In the genomic region with DNA sequence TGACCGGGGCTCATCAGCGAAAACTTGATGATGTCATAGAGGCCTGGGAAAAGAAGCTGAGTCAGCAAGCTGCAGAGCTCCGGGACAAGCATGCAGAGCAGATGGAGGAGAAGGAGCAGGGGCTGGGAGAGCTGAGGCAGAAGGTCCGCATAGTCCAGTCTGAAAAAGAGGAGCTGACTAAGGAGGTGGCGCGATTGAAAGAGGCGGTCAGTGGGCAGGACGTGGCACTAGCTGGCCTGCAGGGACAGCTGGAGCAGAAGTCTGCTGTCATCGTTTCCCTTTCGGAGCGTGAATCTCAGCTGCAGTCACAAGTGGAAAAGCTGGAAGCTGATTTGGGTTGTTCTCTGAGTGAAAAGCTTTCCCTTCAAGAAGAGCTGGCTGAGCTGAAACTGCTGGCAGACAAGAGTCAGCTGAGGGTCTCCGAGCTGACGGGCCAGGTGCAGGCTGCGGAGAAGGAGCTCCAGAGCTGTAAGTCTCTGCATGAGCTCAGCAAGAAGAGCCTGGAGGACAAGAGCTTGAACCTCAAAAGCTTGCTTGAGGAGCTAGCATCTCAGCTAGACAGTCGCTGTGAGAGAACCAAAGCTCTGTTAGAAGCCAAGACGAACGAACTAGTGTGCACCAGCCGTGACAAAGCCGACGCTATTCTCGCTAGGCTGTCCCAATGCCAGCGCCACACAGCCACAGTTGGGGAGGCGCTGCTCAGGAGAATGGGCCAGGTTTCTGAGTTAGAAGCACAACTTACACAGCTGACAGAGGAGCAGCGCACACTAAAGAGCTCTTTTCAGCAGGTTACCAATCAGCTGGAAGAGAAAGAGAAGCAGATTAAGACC, we compare ENCODE assay signal across 9 mouse cellular contexts. TPM values are rescaled to one million over a fixed set of nuclear protein-coding genes. Genes with fewer than 3 reads are reported as not detected.
DNase-seq lines count a peak whose midpoint lies in the region; ATAC-seq and TF ChIP-seq lines count a peak whose summit lies in the region.
"Had no signal": no experiment of that assay in that cellular context is flagged by ENCODE, and none has a peak within 500 bp of the region (broad histone marks: within the 10 kb centered on the region; RNA-seq: fewer than 3 reads in every experiment).

No protein-coding gene starts in this region.

- H3K27me3 ChIP-seq in hindbrain, embryonic 13.5 days: no peaks in the 10 kb centered on the region
- no peaks in the 10 kb centered on the region for H3K27me3 ChIP-seq in hindbrain, embryonic 10.5 days (ENCODE audit: insufficient read depth, poor library complexity, severe bottlenecking)
- no peaks in the 10 kb centered on the region for H3K27me3 ChIP-seq in intestine, embryonic 15.5 days (replicated peaks)
- no peaks in the 10 kb centered on the region for H3K27me3 ChIP-seq in kidney, adult 2 months (replicated peaks; ENCODE audit: control insufficient read depth, insufficient read depth, low read length)

- no peak for DNase-seq in hindbrain, embryonic 10.5 days (ENCODE audit: low spot score)
- peak; percentile 25 to 42 for DNase-seq in frontal cortex, postnatal 10 days (ENCODE audit: low spot score in 2 of 2)
- peak; percentile 43 to 49 for DNase-seq in layer of hippocampus, adult 2 months (ENCODE audit: low spot score in 2 of 2)
- DNase-seq in lung, postnatal 10 days: peak; percentile 62
- DNase-seq in ovary, postnatal 36 days (ENCODE audit: low spot score): no peak
- no peak for DNase-seq in kidney, adult 2 months

- H3K4me1 ChIP-seq in hindbrain, embryonic 13.5 days (replicated peaks): no peaks in the 10 kb centered on the region
- no peaks in the 10 kb centered on the region for H3K4me1 ChIP-seq in hindbrain, embryonic 10.5 days (replicated peaks)
- no peaks in the 10 kb centered on the region for H3K4me1 ChIP-seq in intestine, embryonic 15.5 days (replicated peaks)
- H3K4me1 ChIP-seq in kidney, adult 2 months (ENCODE audit: control insufficient read depth, insufficient read depth, low read length): no peaks in the 10 kb centered on the region

- H3K9me3 ChIP-seq in hindbrain, embryonic 13.5 days: no peaks in the 10 kb centered on the region
- H3K9me3 ChIP-seq in hindbrain, embryonic 10.5 days: no peaks in the 10 kb centered on the region
- H3K9me3 ChIP-seq in intestine, embryonic 15.5 days: no peaks in the 10 kb centered on the region

- 78% methylated on average over 24 of the region's 24 CpGs for whole genome bisulfite sequencing in hindbrain, embryonic 13.5 days
- WGBS in hindbrain, embryonic 10.5 days: 84% methylated on average over 24 of the region's 24 CpGs
- 86% methylated on average over 24 of the region's 24 CpGs for WGBS in intestine, embryonic 15.5 days
- 75% methylated on average over 24 of the region's 24 CpGs for WGBS in kidney, adult 2 months

- no peak for ATAC-seq in hindbrain, embryonic 13.5 days (ENCODE audit: low FRiP score)
- ATAC-seq in intestine, embryonic 15.5 days: no peak

- TF ChIP-seq POLR2A in kidney, adult 2 months (IDR thresholded peaks at IDR 0.05; ENCODE audit: low read depth, low read length): no peak

- H3K4me2 ChIP-seq in hindbrain, embryonic 13.5 days: no peak overlapping the region
- H3K4me2 ChIP-seq in intestine, embryonic 15.5 days (replicated peaks): no peak overlapping the region

- no peak overlapping the region for H3K9ac ChIP-seq in hindbrain, embryonic 13.5 days
- H3K9ac ChIP-seq in intestine, embryonic 15.5 days: no peak overlapping the region

- H3K27ac ChIP-seq in hindbrain, embryonic 13.5 days: peak overlapping the region; percentile 18
- H3K27ac ChIP-seq in hindbrain, embryonic 10.5 days: no peak overlapping the region
- peak overlapping the region; percentile 69 for H3K27ac ChIP-seq in layer of hippocampus, adult 2 months
- no peak overlapping the region for H3K27ac ChIP-seq in intestine, embryonic 15.5 days
- H3K27ac ChIP-seq in kidney, adult 2 months (ENCODE audit: insufficient read depth, low read depth, low read length): no peak overlapping the region

- H3K36me3 ChIP-seq in hindbrain, embryonic 13.5 days: peaks cover 89% of the 10 kb centered on the region
- peaks cover 97% of the 10 kb centered on the region for H3K36me3 ChIP-seq in hindbrain, embryonic 10.5 days
- peaks cover 56% of the 10 kb centered on the region for H3K36me3 ChIP-seq in intestine, embryonic 15.5 days
- H3K36me3 ChIP-seq in kidney, adult 2 months (ENCODE audit: control insufficient read depth, insufficient read depth, low read length): peaks cover 7% of the 10 kb centered on the region

- H3K4me3 ChIP-seq in hindbrain, embryonic 13.5 days: no peak overlapping the region
- H3K4me3 ChIP-seq in hindbrain, embryonic 10.5 days: no peak overlapping the region
- no peak overlapping the region for H3K4me3 ChIP-seq in layer of hippocampus, adult 2 months
- no peak overlapping the region for H3K4me3 ChIP-seq in intestine, embryonic 15.5 days (replicated peaks)
- no peak overlapping the region for H3K4me3 ChIP-seq in kidney, adult 2 months (ENCODE audit: insufficient read depth, low read depth, low read length)
- H3K4me3 ChIP-seq: erythroblast, embryonic 14.5 days had no signal

- TF ChIP-seq CTCF in layer of hippocampus, adult 2 months (conservative IDR thresholded peaks at IDR 0.05): peak; percentile 29
- TF ChIP-seq CTCF in kidney, adult 2 months (conservative IDR thresholded peaks at IDR 0.05; ENCODE audit: insufficient read depth, insufficient read length, low read depth, low read length): no peak

RNA-seq across cellular contexts. Expression of gene Itga9, which starts 49.3 kb away (rescaled TPM):
- 1.8 and 2.0 TPM in 2 replicates for polyA plus RNA-seq in hindbrain, embryonic 13.5 days (2015; fragmentation: Nextera tagmentation; extraction: Ambion mirVana)
- 6.0 and 6.9 TPM in 2 replicates for polyA plus RNA-seq in hindbrain, embryonic 10.5 days (2016; fragmentation: Nextera tagmentation; extraction: Ambion mirVana)
- total RNA-seq in layer of hippocampus, adult 2 months (2021): 1 to 10 TPM; 3.6 to 4.7 TPM
- 12.2 and 13.1 TPM in 2 replicates for polyA plus RNA-seq in intestine, embryonic 15.5 days (2015; fragmentation: Nextera tagmentation; extraction: Ambion mirVana)
- 15.0 and 17.0 TPM in 2 replicates for polyA plus RNA-seq in kidney, adult 2 months (2012; rRNA removed)

RNA-seq across cellular contexts. Expression of gene Golga4, which starts 51.1 kb away (rescaled TPM):
- polyA plus RNA-seq in hindbrain, embryonic 13.5 days (2015; fragmentation: Nextera tagmentation; extraction: Ambion mirVana): 47.9 and 49.5 TPM in 2 replicates
- polyA plus RNA-seq in hindbrain, embryonic 10.5 days (2016; fragmentation: Nextera tagmentation; extraction: Ambion mirVana): 34.2 and 42.9 TPM in 2 replicates
- 10 to 100 TPM; 84.8 to 94.6 TPM for total RNA-seq in layer of hippocampus, adult 2 months (2021)
- polyA plus RNA-seq in intestine, embryonic 15.5 days (2015; fragmentation: Nextera tagmentation; extraction: Ambion mirVana): 59.5 and 61.6 TPM in 2 replicates
- polyA plus RNA-seq in kidney, adult 2 months (2012; rRNA removed): 20.7 and 23.1 TPM in 2 replicates

Comparison
In these comparisons a context has a peak if more than half of its experiments do, and no peak if none do; other contexts are left out.
1. H3K27ac ChIP-seq: peak in hindbrain, embryonic 13.5 days (single experiment) and layer of hippocampus, adult 2 months (single experiment); none in hindbrain, embryonic 10.5 days (single experiment), intestine, embryonic 15.5 days (single experiment) and kidney, adult 2 months (single experiment).
2. DNase-seq: peak in frontal cortex, postnatal 10 days (2 of 2), layer of hippocampus, adult 2 months (2 of 2) and lung, postnatal 10 days (single experiment); none in hindbrain, embryonic 10.5 days (single experiment), ovary, postnatal 36 days (single experiment) and kidney, adult 2 months (single experiment).